ENCODE assay signal across 9 mouse cellular contexts in genomic region chr12:26356191-26356590, GRCm38 (mm10). TPM values are rescaled to one million over a fixed set of nuclear protein-coding genes. Genes with fewer than 3 reads are reported as not detected.
A peak's percentile ranks its signal among the peaks of the same experiment; 100 is the strongest.
DNase-seq lines count a peak whose midpoint lies in the region; ATAC-seq lines count a peak whose summit lies in the region.
"Had no signal": no experiment of that assay in that cellular context is flagged by ENCODE, and none has a peak within 500 bp of the region (broad histone marks: within the 10 kb centered on the region; RNA-seq: fewer than 3 reads in every experiment).

No protein-coding gene starts in this region.

- ATAC-seq in hindbrain, embryonic 15.5 days (ENCODE audit: low FRiP score, low read depth): no peak
- no peak for ATAC-seq in hindbrain, embryonic 12.5 days (ENCODE audit: low FRiP score)

- no peaks in the 10 kb centered on the region for H3K36me3 ChIP-seq in hindbrain, embryonic 15.5 days
- no peaks in the 10 kb centered on the region for H3K36me3 ChIP-seq in hindbrain, embryonic 12.5 days

- 0 out of 2 replicates have a peak overlapping the region, but pooled peaks have one; percentile 0 for H3K27ac ChIP-seq in hindbrain, embryonic 15.5 days (replicated peaks)
- no peak overlapping the region for H3K27ac ChIP-seq in hindbrain, embryonic 12.5 days

- H3K27me3 ChIP-seq in hindbrain, embryonic 15.5 days: no peaks in the 10 kb centered on the region
- no peaks in the 10 kb centered on the region for H3K27me3 ChIP-seq in hindbrain, embryonic 12.5 days
- H3K27me3 ChIP-seq: CH12.LX had no signal

- 84% methylated on average over 7 of the region's 7 CpGs for WGBS in hindbrain, embryonic 15.5 days
- WGBS in hindbrain, embryonic 12.5 days: 83% methylated on average over 7 of the region's 7 CpGs

- H3K4me3 ChIP-seq in hindbrain, embryonic 15.5 days: no peak overlapping the region
- H3K4me3 ChIP-seq in hindbrain, embryonic 12.5 days: no peak overlapping the region

- DNase-seq in adrenal gland, postnatal 25 days: peak; percentile 16
- DNase-seq in heart, postnatal 25 days (ENCODE audit: low spot score): peak; percentile 71
- DNase-seq in lung, postnatal 10 days: peak; percentile 83
- DNase-seq in cerebellum, adult 8-10 months: no peak
- DNase-seq in cerebellum, postnatal 14 days: no peak
- DNase-seq in right cerebral cortex, postnatal 36 days (ENCODE audit: low spot score in 2 of 2): no peak

- no peak overlapping the region for H3K9ac ChIP-seq in hindbrain, embryonic 15.5 days
- no peak overlapping the region for H3K9ac ChIP-seq in hindbrain, embryonic 12.5 days

- H3K4me2 ChIP-seq in hindbrain, embryonic 15.5 days: no peak overlapping the region
- no peak overlapping the region for H3K4me2 ChIP-seq in hindbrain, embryonic 12.5 days (replicated peaks)

- intact Hi-C loops in heart, postnatal 25 days (cut with DNase I): loop anchor here (2.0 to 5.0 kb wide), 2 partner anchors 39 to 49 kb away; no protein-coding TSS in a partner anchor

- peaks cover 21% of the 10 kb centered on the region for H3K4me1 ChIP-seq in hindbrain, embryonic 15.5 days (replicated peaks)
- peaks cover 10% of the 10 kb centered on the region for H3K4me1 ChIP-seq in hindbrain, embryonic 12.5 days

- no peaks in the 10 kb centered on the region for H3K9me3 ChIP-seq in hindbrain, embryonic 15.5 days
- no peaks in the 10 kb centered on the region for H3K9me3 ChIP-seq in hindbrain, embryonic 12.5 days (replicated peaks)

RNA-seq across cellular contexts. Expression of gene Rnf144a, which starts 58.9 kb away (rescaled TPM):
- 29.3 and 30.4 TPM in 2 replicates for polyA plus RNA-seq in hindbrain, embryonic 15.5 days (2015; fragmentation: Nextera tagmentation; extraction: Ambion mirVana)
- polyA plus RNA-seq in hindbrain, embryonic 12.5 days (2016; fragmentation: Nextera tagmentation; extraction: Ambion mirVana): 40.0 and 43.2 TPM in 2 replicates
- total RNA-seq in adrenal gland, postnatal 25 days (2021): 15.1 and 21.5 TPM in 2 replicates
- total RNA-seq in heart, postnatal 25 days (2021): 10 to 100 TPM; 15.5 to 22.1 TPM

Comparison
In these comparisons a context has a peak if more than half of its experiments do, and no peak if none do; other contexts are left out.
1. DNase-seq: peak in adrenal gland, postnatal 25 days (single experiment), heart, postnatal 25 days (single experiment) and lung, postnatal 10 days (single experiment); none in cerebellum, adult 8-10 months (single experiment), cerebellum, postnatal 14 days (0 of 2) and right cerebral cortex, postnatal 36 days (0 of 2).